Mouse (Mus musculus) erythroblast, embryonic 14.5 days (primary cell): ENCODE results near the gene Crabp2. TPM values are rescaled to one million over a fixed set of nuclear protein-coding genes. Genes with fewer than 3 reads are reported as not detected.

Experiments used
- H3K27me3 ChIP-seq: 2 replicates; pipeline ENCODE4 v1.6.1; 2012; ENCODE audit warnings: inconsistent platforms; ENCODE audit not compliant: control insufficient read depth
- H3K36me3 ChIP-seq: 2 replicates; pipeline ENCODE4 v1.6.1; 2012; ENCODE audit warnings: mild to moderate bottlenecking, inconsistent platforms; ENCODE audit not compliant: control insufficient read depth
- H3K4me1 ChIP-seq: 2 replicates; pipeline ENCODE4 v1.6.1; 2012; ENCODE audit warnings: inconsistent platforms; ENCODE audit not compliant: control insufficient read depth
- H3K4me3 ChIP-seq: replicated peaks from 2 replicates; pipeline ENCODE3; 2012; ENCODE audit warnings: moderate library complexity, mild to moderate bottlenecking, inconsistent platforms
- H3K9me3 ChIP-seq: 2 replicates; pipeline ENCODE4 v1.6.1; 2012; ENCODE audit warnings: low read length, inconsistent platforms, mixed read lengths; ENCODE audit not compliant: control insufficient read depth
- GATA1 ChIP-seq: IDR thresholded peaks from 2 replicates; pipeline ENCODE4 v1.6.1; 2012; ENCODE audit warnings: low read length, inconsistent platforms, mixed read lengths
- TAL1 ChIP-seq: IDR thresholded peaks from 3 replicates; pipeline ENCODE4 v1.6.1; 2012; ENCODE audit warnings: low read length, inconsistent platforms, mixed read lengths
- polyA plus RNA-seq: library from polyadenylated mRNA; stranded (reverse); fragments of >175 nt; gene quantifications from 2 replicates; pipeline ENCODE4 v1.2.3, GENCODE M21; 2012

Crabp2 gene
- polyA plus RNA-seq, 1 experiment = not detected

- Histone ChIP-seq H3K4me1 (peaks cover 3% of the 10 kb centered on the region; the same call in 1 of the 2 replicates), H3K36me3 (no peaks in the 10 kb centered on the region), H3K4me3 (no peak within 1 kb of the TSS), H3K27me3 (peaks cover 87% of the 10 kb centered on the region), H3K9me3 (no peaks in the 10 kb centered on the region; the same call in 1 of the 2 replicates)
- no peak for TF ChIP-seq GATA1
- TF ChIP-seq TAL1 = no peak
Observed at GRCm38 (mm10) chr3:88000181-88000580, 51.7 kb downstream of the Crabp2 start, which contains the start of gene Bcan. Gene Bcan, minus strand, starts transcription at chr3:88000230.

DNA sequence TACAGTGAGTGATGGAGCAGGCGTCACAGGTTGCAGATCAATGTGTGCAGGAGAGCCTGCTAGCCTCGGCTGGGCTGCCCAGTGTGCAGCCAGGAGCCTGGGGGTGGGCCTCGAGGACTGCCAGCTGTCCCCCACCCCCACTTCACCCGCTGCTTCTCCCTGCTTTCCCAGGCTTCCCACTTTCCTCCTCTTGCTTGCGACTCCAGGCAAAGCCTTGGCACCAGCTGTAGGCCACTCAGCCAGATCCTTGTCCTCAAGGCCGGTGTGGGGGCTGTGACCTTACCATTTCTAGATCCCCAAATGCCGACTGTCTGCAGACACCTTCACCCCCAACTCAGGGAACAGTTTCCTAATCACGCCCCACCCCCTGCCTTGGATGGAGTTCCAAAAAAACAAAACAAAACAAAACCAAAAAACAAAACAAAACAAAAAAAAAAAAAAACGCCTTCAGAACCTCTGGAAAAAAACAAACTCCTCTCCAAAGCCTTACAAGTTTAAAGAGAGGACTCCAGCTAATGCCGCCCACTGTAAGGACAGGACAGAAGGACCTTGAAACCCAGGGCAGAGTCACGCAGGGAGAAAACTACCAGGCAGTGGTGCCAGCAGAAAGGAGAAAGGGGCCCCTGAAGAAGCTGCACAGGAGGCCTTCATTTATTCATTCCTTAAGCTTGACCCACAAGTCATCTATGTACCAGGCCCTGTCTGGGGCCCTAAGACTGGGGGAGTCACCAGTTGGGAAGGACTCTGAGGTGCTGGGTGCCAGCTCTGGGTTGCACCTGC lies 52.5 kb downstream of the Crabp2 start:
- Histone ChIP-seq H3K36me3 (no peaks in the 10 kb centered on the region), H3K27me3 (peaks cover 79% of the 10 kb centered on the region), H3K4me3 (no peak overlapping the region), H3K9me3 (peaks cover 3% of the 10 kb centered on the region), H3K4me1 (peaks cover 3% of the 10 kb centered on the region; the same call in 1 of the 2 replicates)
- TF ChIP-seq TAL1 (no peak), GATA1 (no peak)

DNA sequence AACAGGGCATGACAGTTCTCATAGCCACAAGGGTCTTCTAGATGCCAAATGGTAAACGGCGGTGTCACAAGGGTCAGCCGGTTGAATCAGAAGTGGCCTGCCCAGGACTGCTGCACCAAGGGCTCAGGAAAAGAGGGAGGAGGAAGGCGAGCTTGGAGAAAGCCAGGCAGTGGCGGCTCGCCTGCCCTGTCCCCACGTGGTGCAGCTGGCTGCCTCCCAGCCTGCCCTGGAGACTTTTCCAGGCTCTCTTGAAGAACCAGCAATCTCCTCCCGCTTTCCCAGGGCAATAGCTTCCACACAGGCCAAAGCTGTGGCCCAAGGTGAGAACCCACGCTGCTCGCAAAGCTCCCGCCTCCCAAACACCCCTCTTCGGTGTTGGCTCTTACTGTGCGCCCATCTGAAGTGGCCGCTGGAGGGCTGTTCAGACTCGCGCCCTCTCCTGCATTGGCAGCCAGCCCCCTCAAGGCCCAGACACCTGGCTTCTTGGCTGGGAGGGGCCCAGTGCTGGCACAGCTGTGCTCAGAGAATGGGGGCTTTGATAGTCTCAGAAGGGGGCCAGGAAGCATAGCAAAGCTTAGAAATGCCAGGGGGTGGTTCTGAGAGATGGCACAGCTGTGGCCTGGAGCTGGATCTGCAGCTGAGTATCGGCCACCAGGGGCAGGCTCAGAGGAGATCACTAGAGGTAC lies 54.0 kb downstream of the Crabp2 start:
- no peak for TF ChIP-seq GATA1
- no peak for TF ChIP-seq TAL1
- Histone ChIP-seq H3K27me3 (peaks cover 65% of the 10 kb centered on the region), H3K4me1 (no peaks in the 10 kb centered on the region), H3K4me3 (no peak overlapping the region), H3K9me3 (peaks cover 8% of the 10 kb centered on the region), H3K36me3 (no peaks in the 10 kb centered on the region)

Other genes starting within 250 kb of the Crabp2 start
- not detected in 2 replicates for gene Lrrc71, start 200.0 kb upstream of the Crabp2 start, polyA plus RNA-seq
- not detected in 2 replicates for gene Ntrk1, start 153.5 kb upstream of the Crabp2 start, polyA plus RNA-seq
- gene Insrr, start 151.7 kb upstream of the Crabp2 start, polyA plus RNA-seq = not detected in 2 replicates
- gene Pear1, start 124.4 kb upstream of the Crabp2 start, polyA plus RNA-seq = 0.06 and 0.10 TPM in 2 replicates
- 0.01 and 0.04 TPM in 2 replicates for gene Sh2d2a, start 101.9 kb upstream of the Crabp2 start, polyA plus RNA-seq
- 11.4 and 11.7 TPM in 2 replicates for gene Prcc, start 63.1 kb upstream of the Crabp2 start, polyA plus RNA-seq
- 86.9 and 109 TPM in 2 replicates for gene Hdgf, start 42.3 kb upstream of the Crabp2 start, polyA plus RNA-seq
- 0.97 and 1.1 TPM in 2 replicates for gene Mrpl24, start 29.2 kb upstream of the Crabp2 start, polyA plus RNA-seq
- gene Isg20l2, start 18.4 kb upstream of the Crabp2 start, polyA plus RNA-seq = 0.25 and 0.26 TPM in 2 replicates
- 1.3 TPM in 2 replicates for gene Rrnad1, start 17.9 kb upstream of the Crabp2 start, polyA plus RNA-seq
- gene Nes, start 22.4 kb downstream of the Crabp2 start, polyA plus RNA-seq = 0.01 TPM in 1 of 2 replicates, not detected in the other
- gene Bcan, start 51.6 kb downstream of the Crabp2 start, polyA plus RNA-seq = not detected in 2 replicates
- gene Hapln2, start 78.9 kb downstream of the Crabp2 start, polyA plus RNA-seq = not detected in 2 replicates
- 0.57 and 0.75 TPM in 2 replicates for gene Gpatch4, start 94.4 kb downstream of the Crabp2 start, polyA plus RNA-seq
- gene Naxe, start 109.8 kb downstream of the Crabp2 start, polyA plus RNA-seq = 1.2 and 2.1 TPM in 2 replicates
- gene Ttc24, start 129.6 kb downstream of the Crabp2 start, polyA plus RNA-seq = not detected in 2 replicates
- 1.6 and 3.1 TPM in 2 replicates for gene Iqgap3, start 133.3 kb downstream of the Crabp2 start, polyA plus RNA-seq
- gene Mef2d, start 193.7 kb downstream of the Crabp2 start, polyA plus RNA-seq = 2.6 and 3.4 TPM in 2 replicates